Mouse (Mus musculus): ENCODE data around the gene Eif3a. TPM values are rescaled to one million over a fixed set of nuclear protein-coding genes. Genes with fewer than 3 reads are reported as not detected.

The Eif3a gene
- 3.4 and 7.5 TPM in 2 replicates for polyA plus RNA-seq (2012; rRNA removed)

GRCm38 (mm10) chr19:60790551-60791161 is at the start of gene Eif3a:
Gene Eif3a, minus strand, starts transcription at chr19:60790658.

GRCm38 (mm10) chr19:60811098-60812035 is 20.9 kb upstream of the Eif3a start, which contains the start of gene Fam45a:
Gene Fam45a, plus strand, starts transcription at chr19:60811585.

GRCm38 (mm10) chr19:60755438-60756191 is 34.8 kb downstream of the Eif3a start, which contains the start of gene Nanos1:
Gene Nanos1, plus strand, starts transcription at chr19:60755987.

Other genes starting within 250 kb of the Eif3a start
- gene Cacul1, start 209.6 kb downstream of the Eif3a start, polyA plus RNA-seq (2012; rRNA removed): 3.1 and 4.5 TPM in 2 replicates
- gene Nanos1, start 34.7 kb downstream of the Eif3a start, polyA plus RNA-seq (2012; rRNA removed): 0.15 and 0.29 TPM in 2 replicates
- gene Fam45a, start 20.9 kb upstream of the Eif3a start, polyA plus RNA-seq (2012; rRNA removed): 0.35 and 0.70 TPM in 2 replicates
- gene Sfxn4, start 70.8 kb upstream of the Eif3a start, polyA plus RNA-seq (2012; rRNA removed): 0.06 and 0.25 TPM in 2 replicates
- 39.3 and 41.2 TPM in 2 replicates for gene Prdx3, start 83.9 kb upstream of the Eif3a start, polyA plus RNA-seq (2012; rRNA removed)
- 0.35 and 0.42 TPM in 2 replicates for gene Grk5, start 99.1 kb upstream of the Eif3a start, polyA plus RNA-seq (2012; rRNA removed)

Measured in stomach, adult 2 months (tissue).